Mouse (Mus musculus): Measurements from ENCODE around the gene Olfr31. TPM values are rescaled to one million over a fixed set of nuclear protein-coding genes. Genes with fewer than 3 reads are reported as not detected.

Olfr31 gene
- total RNA-seq (2021) = not detected
- long read RNA-seq, experiment 1 = 0 reads
- long read RNA-seq, experiment 2 = 0 reads

GRCm38 (mm10) chr14:14322528-14322927 is at the start of gene Olfr31:
Gene Olfr31 (plus strand): TSS chr14:14322828.
- DNase-seq (ENCODE audit: low spot score in 2 of 2) = no peak

DNA sequence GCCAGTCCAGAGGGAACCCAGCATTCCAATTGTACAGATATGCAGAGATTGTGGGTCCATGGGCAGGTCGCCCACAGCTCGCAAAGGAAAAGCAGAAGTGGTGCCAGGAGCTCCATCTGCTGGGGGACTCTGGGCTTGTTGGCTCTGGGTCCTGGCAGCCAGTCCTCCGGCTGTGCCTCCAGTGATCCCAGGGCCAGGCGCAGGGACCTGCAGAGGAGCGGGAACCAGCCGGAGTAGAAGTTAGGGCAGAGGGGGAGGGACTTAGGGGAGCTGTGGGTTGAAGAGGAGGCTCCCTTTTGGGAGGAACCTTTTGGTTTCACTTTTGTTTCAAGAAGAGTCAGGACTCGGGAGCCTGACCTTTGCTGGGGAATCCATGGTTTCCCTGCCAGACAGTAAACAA is 28.2 kb upstream of the Olfr31 start:
- peak in 1 of 2 experiments; percentile 22 for DNase-seq (ENCODE audit: low spot score in 2 of 2)

- DNase-seq (ENCODE audit: low spot score in 2 of 2) = no peak
Measured at GRCm38 (mm10) chr14:14308938-14309337, 13.7 kb upstream of the Olfr31 start.

GRCm38 (mm10) chr14:14309416-14309815 is 13.2 kb upstream of the Olfr31 start:
- DNase-seq (ENCODE audit: low spot score in 2 of 2) = no peak

- peak; percentile 75 to 83 for DNase-seq (ENCODE audit: low spot score in 2 of 2)
Measured at GRCm38 (mm10) chr14:14345113-14345871, 22.7 kb downstream of the Olfr31 start.

DNA sequence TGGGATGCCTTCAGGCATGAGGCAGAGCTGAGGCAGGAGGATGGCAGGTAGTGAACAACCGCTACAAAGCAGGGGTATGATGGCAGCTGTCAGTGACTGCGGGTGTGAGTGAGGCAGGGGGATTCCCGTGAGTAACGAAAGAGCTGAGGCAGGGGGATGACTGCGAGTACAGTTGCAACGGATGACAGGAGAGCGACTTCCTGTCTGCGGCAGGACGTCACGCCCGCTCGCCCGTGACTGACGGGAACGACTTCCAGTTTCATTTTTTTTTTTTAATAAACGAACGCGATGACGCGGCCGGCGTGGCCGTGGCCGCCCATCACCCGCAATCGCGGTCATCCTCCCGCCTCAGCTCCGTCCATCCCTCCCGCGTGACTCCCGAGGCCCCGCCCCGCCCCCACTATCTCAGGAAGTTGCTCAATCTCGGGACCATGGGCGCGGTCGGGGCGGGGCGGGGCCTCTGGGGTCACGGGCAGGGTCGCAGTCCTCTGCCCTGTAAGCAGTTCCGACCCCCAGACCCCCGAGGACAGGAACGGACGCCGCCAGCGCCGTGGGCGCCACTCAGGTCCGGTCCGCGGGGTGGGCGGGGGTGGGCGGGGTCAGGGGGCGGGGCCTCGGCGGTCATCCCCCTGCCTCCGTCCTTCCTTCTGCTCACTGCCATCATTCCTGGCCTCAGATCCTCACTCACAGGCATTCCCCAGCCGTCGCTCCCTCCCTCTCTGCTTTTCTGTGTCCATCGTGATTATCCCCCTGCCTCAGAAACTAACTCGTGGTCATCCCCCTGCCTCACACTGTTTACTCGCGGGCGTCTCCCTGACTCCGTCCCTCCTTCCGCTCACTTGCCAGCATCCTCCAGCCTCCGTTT is 23.6 kb downstream of the Olfr31 start, which contains the start of gene Il3ra:
Il3ra (plus strand) TSS at position 328 of the 865 bp plus-strand sequence.
- DNase-seq (ENCODE audit: low spot score in 2 of 2) = peak; percentile 62 to 66

- no peak for DNase-seq (ENCODE audit: low spot score in 2 of 2)
Measured at GRCm38 (mm10) chr14:14346813-14347100, 24.1 kb downstream of the Olfr31 start.

DNA sequence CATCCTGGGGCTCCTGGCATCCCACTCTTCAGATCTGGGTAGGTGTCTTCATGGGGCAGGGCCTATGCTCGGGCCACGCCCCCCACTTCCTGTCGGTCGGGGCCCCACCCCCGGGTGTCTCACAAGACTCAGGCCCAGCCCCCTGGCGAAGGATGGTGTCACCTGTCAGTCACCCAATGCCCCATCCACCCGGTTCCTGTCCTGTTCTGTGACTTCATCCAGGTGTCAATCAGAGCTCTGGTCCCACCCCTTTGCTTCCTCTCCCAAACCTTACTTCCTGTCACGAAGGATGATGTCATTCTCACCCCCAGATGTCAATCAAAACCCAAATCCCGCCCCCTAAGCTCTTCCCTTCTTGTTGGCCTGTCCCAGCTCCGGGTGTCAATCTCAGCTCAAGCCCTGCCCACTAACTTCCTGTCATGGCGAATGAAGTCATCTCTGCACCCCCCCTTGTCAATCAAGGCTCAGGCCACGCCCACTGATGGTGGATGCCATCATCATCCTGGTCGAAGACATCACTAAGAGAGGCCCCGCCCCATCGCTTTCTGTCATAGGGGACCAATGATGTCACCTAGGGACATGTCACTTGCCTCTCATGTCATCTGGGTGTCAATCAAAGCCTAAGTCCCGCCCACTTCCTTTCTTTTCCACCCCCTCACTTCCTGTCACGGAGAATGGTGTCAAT is 24.7 kb downstream of the Olfr31 start:
- no peak for DNase-seq (ENCODE audit: low spot score in 2 of 2)

GRCm38 (mm10) chr14:14347836-14348621 is 25.4 kb downstream of the Olfr31 start:
- DNase-seq (ENCODE audit: low spot score in 2 of 2) = peak in 1 of 2 experiments; percentile 10

- DNase-seq (ENCODE audit: low spot score in 2 of 2) = no peak
Measured at GRCm38 (mm10) chr14:14348674-14349401, 26.2 kb downstream of the Olfr31 start.

DNA sequence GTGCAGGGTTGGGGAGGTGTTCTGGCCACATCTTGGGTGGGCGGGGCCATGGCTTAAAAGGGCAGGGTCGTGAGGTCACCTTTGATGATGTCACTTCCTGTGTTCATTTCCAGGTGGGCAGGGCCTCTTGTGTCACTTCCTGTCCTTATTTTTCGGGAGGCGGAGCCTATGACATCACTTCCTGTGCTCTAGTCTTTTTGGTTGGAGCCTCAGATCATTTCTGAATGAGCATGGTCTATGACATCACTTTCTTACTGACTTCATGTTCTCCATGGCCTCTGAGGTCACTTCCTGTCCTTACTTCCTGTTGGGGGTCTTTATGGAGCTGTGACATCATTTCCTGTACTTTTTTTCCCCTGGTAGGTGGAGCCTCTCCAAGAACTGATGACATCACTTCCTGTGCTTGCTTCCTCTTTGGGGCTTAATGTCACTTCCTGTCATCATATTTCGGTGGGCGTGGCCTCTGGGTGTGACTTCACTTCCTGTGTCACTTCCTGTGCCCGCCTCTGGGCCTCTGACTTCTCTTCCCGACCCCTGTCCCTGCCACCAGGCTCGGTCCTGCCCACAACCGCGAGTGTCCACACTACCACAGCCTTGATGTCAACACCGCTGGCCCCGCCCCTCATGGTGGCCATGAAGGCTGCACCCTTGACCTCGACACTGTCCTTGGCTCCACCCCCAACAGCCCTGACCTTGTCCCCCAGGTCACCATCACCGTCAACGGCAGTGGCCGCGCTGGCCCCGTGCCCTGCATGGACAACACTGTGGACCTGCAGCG is 27.0 kb downstream of the Olfr31 start:
- no peak for DNase-seq (ENCODE audit: low spot score in 2 of 2)

- DNase-seq (ENCODE audit: low spot score in 2 of 2) = no peak
Measured at GRCm38 (mm10) chr14:14350263-14351147, 27.9 kb downstream of the Olfr31 start.

DNA sequence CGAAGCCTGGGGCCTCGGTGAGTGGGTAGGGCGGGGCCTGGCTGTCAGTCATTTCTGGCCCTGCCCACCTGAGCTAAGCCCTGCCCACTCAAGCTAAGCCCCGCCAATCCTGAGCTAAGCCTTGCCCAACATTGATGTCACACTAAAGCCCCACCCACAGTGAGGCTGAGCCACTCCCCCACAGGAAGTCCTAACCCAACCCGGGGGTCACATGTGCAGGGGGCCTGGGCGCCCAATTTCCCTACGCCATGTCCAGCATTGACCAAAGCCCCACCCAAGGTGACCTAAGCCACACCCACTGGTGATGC is 28.5 kb downstream of the Olfr31 start:
- no peak for DNase-seq (ENCODE audit: low spot score in 2 of 2)

DNA sequence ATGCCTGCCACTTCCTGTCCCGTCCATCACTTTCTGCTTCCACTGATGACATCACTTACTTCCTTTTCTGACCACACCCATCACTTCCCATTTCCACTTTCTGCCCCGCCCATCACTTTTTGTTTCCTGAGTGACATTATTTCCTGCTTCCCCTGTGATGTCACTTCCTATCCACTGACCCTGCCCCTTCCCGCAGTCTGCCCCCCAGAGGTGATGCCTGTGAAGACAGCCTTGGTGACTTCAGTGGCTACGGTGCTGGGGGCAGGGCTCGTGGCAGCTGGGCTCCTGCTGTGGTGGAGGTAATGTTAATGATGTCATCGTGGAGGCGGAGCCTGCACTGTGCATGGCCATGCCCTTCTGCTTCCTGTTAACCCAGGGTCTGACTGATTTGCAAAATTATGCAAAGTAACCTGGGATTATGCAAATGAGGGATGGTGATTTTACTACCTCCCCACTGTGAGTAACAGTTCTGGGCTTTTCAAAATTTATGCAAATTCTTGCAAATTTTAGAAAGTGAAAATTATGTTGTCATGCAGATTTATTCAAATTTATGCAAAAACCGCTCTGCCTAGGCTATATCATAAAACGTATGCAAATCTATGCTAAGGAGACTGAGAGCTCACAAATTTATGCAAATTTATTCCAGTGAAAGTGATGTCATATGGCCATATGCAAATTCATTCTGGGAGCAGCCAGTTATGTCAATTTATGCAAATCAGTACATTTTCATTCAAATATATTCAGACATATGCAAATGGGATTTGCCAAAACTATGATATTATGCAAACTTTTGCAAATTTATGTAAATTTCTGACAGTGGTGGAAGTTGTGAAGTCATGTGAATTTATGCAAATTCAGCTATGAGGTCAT is 29.3 kb downstream of the Olfr31 start:
- no peak for DNase-seq (ENCODE audit: low spot score in 2 of 2)

GRCm38 (mm10) chr14:14352606-14353005 is 30.0 kb downstream of the Olfr31 start:
- no peak for DNase-seq (ENCODE audit: low spot score in 2 of 2)

DNA sequence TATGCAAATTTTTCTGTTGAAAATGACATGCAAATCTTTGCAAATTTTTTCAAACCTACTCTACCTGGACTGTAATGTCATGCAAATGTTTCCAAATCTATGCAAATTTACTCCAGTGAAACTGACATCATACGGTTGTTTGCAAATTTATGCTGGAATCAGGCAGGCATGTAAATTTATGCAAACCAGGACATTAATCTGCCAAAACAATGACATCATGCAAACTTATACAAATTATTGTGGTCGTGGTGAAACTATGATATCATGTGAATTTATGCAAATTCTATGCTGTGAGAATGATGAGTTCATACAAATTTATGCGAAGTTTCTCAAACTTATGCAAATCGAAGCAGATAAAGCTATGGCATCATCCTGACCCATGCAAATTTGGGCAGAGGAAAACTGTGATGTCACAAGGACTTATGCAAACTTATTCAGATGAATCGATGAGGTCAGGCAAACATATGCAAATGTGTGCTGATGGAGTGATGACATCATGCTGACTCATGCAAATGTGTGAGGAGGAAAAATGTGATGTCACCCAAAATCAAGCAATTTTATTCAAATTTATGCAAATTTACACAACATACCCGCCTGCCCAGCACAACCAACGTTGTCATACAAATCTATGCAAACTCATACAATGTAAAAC is 30.6 kb downstream of the Olfr31 start:
- no peak for DNase-seq (ENCODE audit: low spot score in 2 of 2)
